In genomic region chr17:15828131-15828917, GRCm38 (mm10) we compare ENCODE assay signal across 10 mouse cellular contexts. TPM values are rescaled to one million over a fixed set of nuclear protein-coding genes. Genes with fewer than 3 reads are reported as not detected.
DNase-seq lines count a peak whose midpoint lies in the region; ATAC-seq lines count a peak whose summit lies in the region.
"Had no signal": no experiment of that assay in that cellular context is flagged by ENCODE, and none has a peak within 500 bp of the region (broad histone marks: within the 10 kb centered on the region; RNA-seq: fewer than 3 reads in every experiment).

No protein-coding gene starts in this region.

- H3K27me3 ChIP-seq in hindbrain, embryonic 10.5 days (ENCODE audit: insufficient read depth, poor library complexity, severe bottlenecking): peaks cover 8% of the 10 kb centered on the region; the same call in 1 of the 2 replicates
- H3K27me3 ChIP-seq in midbrain, embryonic 12.5 days: no peaks in the 10 kb centered on the region

- 49% methylated on average over 8 of the region's 8 CpGs for WGBS in hindbrain, embryonic 10.5 days
- WGBS in midbrain, embryonic 12.5 days: 54% methylated on average over 8 of the region's 8 CpGs

- peak overlapping the region; percentile 94 for H3K27ac ChIP-seq in hindbrain, embryonic 10.5 days
- peak overlapping the region; percentile 94 for H3K27ac ChIP-seq in midbrain, embryonic 12.5 days (replicated peaks)

- peak overlapping the region; percentile 98 for H3K4me3 ChIP-seq in hindbrain, embryonic 10.5 days
- H3K4me3 ChIP-seq in midbrain, embryonic 12.5 days: peak overlapping the region; percentile 98

- peak; percentile 31 for DNase-seq in CD4-positive, CD25-positive, alpha-beta regulatory T cell, adult 2 months (ENCODE audit: low read depth, low spot score)
- DNase-seq in A20 (ENCODE audit: low read depth, low spot score): peak; percentile 29
- no peak for DNase-seq in hindbrain, embryonic 10.5 days (ENCODE audit: low spot score)
- no peak for DNase-seq in adrenal gland, postnatal 25 days
- no peak for DNase-seq in thymus, postnatal 4 days
- DNase-seq in heart, postnatal 4 days: no peak
- DNase-seq: kidney, adult 11 months; lung, postnatal 4 days had no signal

- no peak for ATAC-seq in CD4-positive, CD25-positive, alpha-beta regulatory T cell, adult 4 months
- ATAC-seq in midbrain, embryonic 12.5 days (ENCODE audit: low FRiP score, low read depth): no peak

- H3K9ac ChIP-seq in midbrain, embryonic 12.5 days (replicated peaks): 0 out of 2 replicates have a peak overlapping the region, but pooled peaks have one; percentile 84

- H3K4me1 ChIP-seq in hindbrain, embryonic 10.5 days (replicated peaks): peaks cover 55% of the 10 kb centered on the region
- H3K4me1 ChIP-seq in midbrain, embryonic 12.5 days: peaks cover 46% of the 10 kb centered on the region

- no peaks in the 10 kb centered on the region for H3K36me3 ChIP-seq in hindbrain, embryonic 10.5 days
- H3K36me3 ChIP-seq in midbrain, embryonic 12.5 days: no peaks in the 10 kb centered on the region

- H3K4me2 ChIP-seq in midbrain, embryonic 12.5 days (replicated peaks): peak overlapping the region; percentile 77

- no peaks in the 10 kb centered on the region for H3K9me3 ChIP-seq in hindbrain, embryonic 10.5 days
- no peaks in the 10 kb centered on the region for H3K9me3 ChIP-seq in midbrain, embryonic 12.5 days

RNA-seq across cellular contexts. Expression of gene Rgmb, which starts 2.5 kb away (rescaled TPM):
- under 1 TPM; 0.56 to 0.60 TPM for polyA plus RNA-seq in CD4-positive, CD25-positive, alpha-beta regulatory T cell, adult 4 months (2017; shearing (Covaris generic))
- 29.3 and 75.7 TPM in 2 replicates for polyA plus RNA-seq in hindbrain, embryonic 10.5 days (2016; fragmentation: Nextera tagmentation; extraction: Ambion mirVana)
- 101 and 124 TPM in 2 replicates for polyA plus RNA-seq in midbrain, embryonic 12.5 days (2016; fragmentation: Nextera tagmentation; extraction: Ambion mirVana)
- total RNA-seq in adrenal gland, postnatal 25 days (2021): 12.5 and 18.1 TPM in 2 replicates
- total RNA-seq in heart, postnatal 4 days (2021): 10 to 100 TPM; 18.5 to 22.7 TPM

Comparison
In these comparisons a context has a peak if more than half of its experiments do, and no peak if none do; other contexts are left out.
1. DNase-seq: peak in CD4-positive, CD25-positive, alpha-beta regulatory T cell, adult 2 months (single experiment) and A20 (single experiment); none in hindbrain, embryonic 10.5 days (single experiment), adrenal gland, postnatal 25 days (single experiment), thymus, postnatal 4 days (single experiment) and heart, postnatal 4 days (single experiment).
2. RNA of gene Rgmb, which starts 2.5 kb away (polyA plus RNA-seq): 101 to 124 TPM in midbrain, embryonic 12.5 days and 29.3 to 75.7 TPM in hindbrain, embryonic 10.5 days; 0.56 to 0.60 TPM in CD4-positive, CD25-positive, alpha-beta regulatory T cell, adult 4 months; every median in the first group is over 10 times any median in the second.